Mouse (Mus musculus): ENCODE measurements at regions not wholly inside any gene's neighbourhood (a gene's known extent, or its start where the extent isn't known, plus 50 kb on each side); places are given as distances from the start of the nearest gene placed in this dataset.
"Not testable (repeated sequence)": the region's sequence is repeated elsewhere in the genome, so short reads cannot be mapped to it uniquely, and the experiment has no call there.

GRCm38 (mm10) chr10:91440051-91440450, 258.9 kb upstream of the Tmpo start:
- no peak overlapping the region for H3K27ac ChIP-seq
- no peaks in the 10 kb centered on the region for H3K27me3 ChIP-seq
- no peaks in the 10 kb centered on the region for H3K4me1 ChIP-seq (replicated peaks)
- H3K9ac ChIP-seq: no peak overlapping the region
- 57% methylated on average over 3 of the region's 3 CpGs for WGBS (ENCODE audit: insufficient replicate concordance)
- no peaks in the 10 kb centered on the region; the same call in 1 of the 2 replicates for H3K9me3 ChIP-seq (replicated peaks)
- no peaks in the 10 kb centered on the region for H3K36me3 ChIP-seq
- no peak overlapping the region for H3K4me2 ChIP-seq
- no peak overlapping the region for H3K4me3 ChIP-seq (replicated peaks)
- DNase-seq (no peak), ATAC-seq (ENCODE audit: low read depth) (no peak)

- H3K9ac ChIP-seq: no peak overlapping the region
- no peak overlapping the region for H3K4me3 ChIP-seq (replicated peaks)
- no peaks in the 10 kb centered on the region for H3K36me3 ChIP-seq
- no peak for ATAC-seq (ENCODE audit: low read depth)
- WGBS (ENCODE audit: insufficient replicate concordance): 67% methylated on average over 5 of the region's 5 CpGs
- no peaks in the 10 kb centered on the region for H3K27me3 ChIP-seq
- no peak for DNase-seq
- no peak overlapping the region for H3K27ac ChIP-seq
- no peaks in the 10 kb centered on the region for H3K4me1 ChIP-seq (replicated peaks)
- no peak overlapping the region for H3K4me2 ChIP-seq
- H3K9me3 ChIP-seq (replicated peaks): no peaks in the 10 kb centered on the region; the same call in 1 of the 2 replicates
These were observed 256.8 kb upstream of the Tmpo start for GRCm38 (mm10) chr10:91437917-91438316.

- Histone ChIP-seq H3K4me1 (replicated peaks) (no peaks in the 10 kb centered on the region), H3K9ac (no peak overlapping the region), H3K9me3 (replicated peaks) (no peaks in the 10 kb centered on the region; the same call in 1 of the 2 replicates), H3K27me3 (no peaks in the 10 kb centered on the region), H3K27ac (no peak overlapping the region), H3K4me2 (no peak overlapping the region), H3K36me3 (no peaks in the 10 kb centered on the region), H3K4me3 (replicated peaks) (no peak overlapping the region)
- no peak for ATAC-seq (ENCODE audit: low read depth)
- no peak for DNase-seq
- 49% methylated on average over 9 of the region's 9 CpGs for WGBS (ENCODE audit: insufficient replicate concordance)
These were observed 255.0 kb upstream of the Tmpo start for GRCm38 (mm10) chr10:91436091-91436569.

GRCm38 (mm10) chr10:91430281-91430680, 249.2 kb upstream of the Tmpo start:
- H3K4me1 ChIP-seq (replicated peaks): no peaks in the 10 kb centered on the region
- no peak overlapping the region for H3K4me3 ChIP-seq (replicated peaks)
- 51% methylated on average over 5 of the region's 5 CpGs for whole genome bisulfite sequencing (ENCODE audit: insufficient replicate concordance)
- no peaks in the 10 kb centered on the region for H3K36me3 ChIP-seq
- no peaks in the 10 kb centered on the region for H3K9me3 ChIP-seq (replicated peaks)
- H3K4me2 ChIP-seq: no peak overlapping the region
- DNase-seq (no peak), ATAC-seq (ENCODE audit: low read depth) (no peak)
- no peaks in the 10 kb centered on the region for H3K27me3 ChIP-seq
- H3K27ac ChIP-seq: no peak overlapping the region
- no peak overlapping the region for H3K9ac ChIP-seq

GRCm38 (mm10) chr10:91426584-91426983, 245.5 kb upstream of the Tmpo start:
- 56% methylated on average over 3 of the region's 3 CpGs for WGBS (ENCODE audit: insufficient replicate concordance)

GRCm38 (mm10) chr10:91425625-91426385, 244.7 kb upstream of the Tmpo start:
- H3K9ac ChIP-seq; DNase-seq; H3K9me3 ChIP-seq (replicated peaks); H3K27me3 ChIP-seq; H3K4me2 ChIP-seq; H3K4me3 ChIP-seq (replicated peaks); H3K27ac ChIP-seq; ATAC-seq (ENCODE audit: low read depth); H3K36me3 ChIP-seq; H3K4me1 ChIP-seq (replicated peaks): not testable (repeated sequence)
- 60% methylated on average over 7 of the region's 7 CpGs for WGBS (ENCODE audit: insufficient replicate concordance)

More at GRCm38 (mm10) chr10:91426584-91426983, 245.5 kb upstream of the Tmpo start:
- Histone ChIP-seq H3K4me3 (replicated peaks) (no peak overlapping the region), H3K36me3 (no peaks in the 10 kb centered on the region), H3K27me3 (no peaks in the 10 kb centered on the region), H3K9me3 (replicated peaks) (no peaks in the 10 kb centered on the region), H3K4me1 (replicated peaks) (no peaks in the 10 kb centered on the region), H3K4me2 (no peak overlapping the region), H3K9ac (no peak overlapping the region), H3K27ac (no peak overlapping the region)
- DNase-seq (no peak), ATAC-seq (ENCODE audit: low read depth) (no peak)

GRCm38 (mm10) chr10:91424786-91425185, 243.7 kb upstream of the Tmpo start:
- Histone ChIP-seq H3K4me3 (replicated peaks) (no peak overlapping the region), H3K36me3 (no peaks in the 10 kb centered on the region), H3K9ac (no peak overlapping the region), H3K4me1 (replicated peaks) (no peaks in the 10 kb centered on the region), H3K27me3 (no peaks in the 10 kb centered on the region), H3K27ac (no peak overlapping the region), H3K9me3 (replicated peaks) (no peaks in the 10 kb centered on the region), H3K4me2 (no peak overlapping the region)
- WGBS (ENCODE audit: insufficient replicate concordance): 34% methylated on average over 5 of the region's 5 CpGs
- no peak for DNase-seq
- no peak for ATAC-seq (ENCODE audit: low read depth)

- WGBS (ENCODE audit: insufficient replicate concordance): 59% methylated on average over 3 of the region's 3 CpGs
- DNase-seq (no peak), ATAC-seq (ENCODE audit: low read depth) (no peak)
- H3K36me3 ChIP-seq: no peaks in the 10 kb centered on the region
- H3K9me3 ChIP-seq (replicated peaks): no peaks in the 10 kb centered on the region
- H3K27ac ChIP-seq: no peak overlapping the region
- no peak overlapping the region for H3K9ac ChIP-seq
- no peaks in the 10 kb centered on the region for H3K27me3 ChIP-seq
- no peak overlapping the region for H3K4me2 ChIP-seq
- no peak overlapping the region for H3K4me3 ChIP-seq (replicated peaks)
- H3K4me1 ChIP-seq (replicated peaks): no peaks in the 10 kb centered on the region
These were observed 206.1 kb upstream of the Tmpo start for GRCm38 (mm10) chr10:91387255-91387654.

GRCm38 (mm10) chr10:91384372-91384771, 203.3 kb upstream of the Tmpo start:
- no peak for DNase-seq
- H3K4me3 ChIP-seq (replicated peaks): no peak overlapping the region
- H3K36me3 ChIP-seq: no peaks in the 10 kb centered on the region
- ATAC-seq (ENCODE audit: low read depth): no peak
- H3K9ac ChIP-seq: no peak overlapping the region
- H3K9me3 ChIP-seq (replicated peaks): no peaks in the 10 kb centered on the region
- WGBS (ENCODE audit: insufficient replicate concordance): 41% methylated on average over 2 of the region's 2 CpGs
- no peak overlapping the region for H3K4me2 ChIP-seq
- H3K27ac ChIP-seq: no peak overlapping the region
- H3K27me3 ChIP-seq: no peaks in the 10 kb centered on the region
- H3K4me1 ChIP-seq (replicated peaks): no peaks in the 10 kb centered on the region

GRCm38 (mm10) chr10:91376683-91377082, 195.6 kb upstream of the Tmpo start:
- Histone ChIP-seq H3K4me1 (replicated peaks) (no peaks in the 10 kb centered on the region), H3K4me2 (no peak overlapping the region), H3K9ac (no peak overlapping the region), H3K27me3 (no peaks in the 10 kb centered on the region), H3K9me3 (replicated peaks) (no peaks in the 10 kb centered on the region), H3K4me3 (replicated peaks) (no peak overlapping the region), H3K27ac (no peak overlapping the region), H3K36me3 (no peaks in the 10 kb centered on the region)
- DNase-seq: no peak
- ATAC-seq (ENCODE audit: low read depth): no peak
- WGBS (ENCODE audit: insufficient replicate concordance): 73% methylated on average over 3 of the region's 3 CpGs

GRCm38 (mm10) chr10:91367488-91367887, 186.4 kb upstream of the Tmpo start:
- no peaks in the 10 kb centered on the region for H3K4me1 ChIP-seq (replicated peaks)
- H3K4me3 ChIP-seq (replicated peaks): no peak overlapping the region
- no peaks in the 10 kb centered on the region for H3K36me3 ChIP-seq
- WGBS (ENCODE audit: insufficient replicate concordance): 38% methylated on average over 1 of the region's 1 CpGs
- DNase-seq (no peak), ATAC-seq (ENCODE audit: low read depth) (no peak)
- H3K9me3 ChIP-seq (replicated peaks): no peaks in the 10 kb centered on the region
- H3K4me2 ChIP-seq: no peak overlapping the region
- H3K27ac ChIP-seq: no peak overlapping the region
- no peak overlapping the region for H3K9ac ChIP-seq
- H3K27me3 ChIP-seq: no peaks in the 10 kb centered on the region

GRCm38 (mm10) chr10:91362587-91362986, 181.5 kb upstream of the Tmpo start:
- ATAC-seq (ENCODE audit: low read depth) (no peak), DNase-seq (no peak)
- no peaks in the 10 kb centered on the region for H3K9me3 ChIP-seq (replicated peaks)
- H3K4me3 ChIP-seq (replicated peaks): no peak overlapping the region
- no peak overlapping the region for H3K27ac ChIP-seq
- no peaks in the 10 kb centered on the region for H3K4me1 ChIP-seq (replicated peaks)
- no peaks in the 10 kb centered on the region for H3K36me3 ChIP-seq
- no peak overlapping the region for H3K4me2 ChIP-seq
- H3K9ac ChIP-seq: no peak overlapping the region
- WGBS (ENCODE audit: insufficient replicate concordance): 51% methylated on average over 3 of the region's 3 CpGs
- no peaks in the 10 kb centered on the region for H3K27me3 ChIP-seq

Data from liver, embryonic 13.5 days (tissue).